Mouse (Mus musculus) retina, postnatal 7 days (tissue): Measurements from ENCODE around the gene Lrrc17.
A peak's percentile ranks its signal among the peaks of the same experiment; 100 is the strongest.
"Not testable (repeated sequence)": the region's sequence is repeated elsewhere in the genome, so short reads cannot be mapped to it uniquely, and the experiment has no call there.

Source experiments
- DNase-seq: peaks from one replicate; pipeline ENCODE4 v3.0.0-alpha.2; 2012; ENCODE audit warnings: low read depth, low spot score

The Lrrc17 gene

GRCm38 (mm10) chr5:21532921-21533320 lies 10.4 kb upstream of the Lrrc17 start:
- DNase-seq, result no peak

DNA sequence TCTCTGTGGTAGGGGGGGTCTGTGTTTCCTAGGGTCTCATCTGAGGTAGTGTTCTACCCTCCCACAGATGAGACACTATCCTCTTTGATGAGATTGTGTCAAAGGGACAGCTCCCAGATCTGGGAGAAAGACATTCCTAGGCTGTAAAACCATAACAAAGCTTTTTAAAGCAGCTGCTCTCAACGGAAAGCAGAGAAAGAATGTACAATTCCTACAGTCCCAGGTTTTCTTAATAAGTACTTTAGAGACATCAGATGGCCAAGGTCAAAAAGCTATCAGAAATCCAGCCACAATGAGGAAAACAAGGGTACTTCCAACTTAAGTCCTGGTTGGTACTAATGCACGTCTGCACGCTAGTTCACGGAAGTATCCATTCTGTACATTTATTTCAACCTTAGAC lies 1.1 kb upstream of the Lrrc17 start:
- DNase-seq, result no peak

DNA sequence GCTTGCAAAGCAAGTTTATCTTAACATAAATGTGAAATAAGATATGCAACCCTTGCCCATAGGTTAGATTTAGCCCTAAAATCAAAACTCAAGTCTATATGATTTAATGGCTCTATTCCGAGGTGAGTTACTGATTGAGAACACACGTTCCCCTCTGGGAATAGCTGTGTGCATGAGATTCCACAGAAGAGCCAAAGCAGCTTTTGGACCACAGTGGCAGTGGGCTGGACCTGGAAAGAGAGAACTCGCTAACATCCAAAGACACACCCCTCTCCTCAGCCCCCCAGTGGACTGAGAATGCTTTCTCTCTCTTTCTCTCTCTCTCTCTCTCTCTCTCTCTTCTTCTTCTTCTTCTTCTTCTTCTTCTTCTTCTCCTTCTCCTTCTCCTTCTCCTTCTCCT lies 1.5 kb downstream of the Lrrc17 start:
- no peak for DNase-seq

GRCm38 (mm10) chr5:21545227-21545626 lies 1.9 kb downstream of the Lrrc17 start:
- DNase-seq, result no peak

DNA sequence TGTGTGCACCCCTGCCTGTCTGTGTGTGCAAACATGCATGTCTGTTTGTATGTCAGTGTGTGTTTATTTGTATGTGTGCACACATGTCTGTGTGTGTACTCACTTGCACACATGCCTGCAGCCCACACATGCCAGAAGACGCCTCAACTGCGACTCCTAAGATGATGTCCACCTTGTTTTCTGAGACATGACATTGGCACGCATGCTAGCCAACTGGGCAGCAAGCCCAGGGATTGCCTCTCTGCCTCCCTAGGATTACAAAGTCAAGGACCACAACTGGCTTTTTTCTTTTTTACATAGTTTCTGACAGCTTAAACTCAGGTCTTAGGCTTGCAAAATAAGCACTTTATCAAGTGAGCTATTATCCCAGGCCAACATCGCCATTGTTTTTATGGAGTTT lies 2.4 kb downstream of the Lrrc17 start:
- DNase-seq, result no peak

GRCm38 (mm10) chr5:21547005-21547404 lies 3.6 kb downstream of the Lrrc17 start:
- DNase-seq, result no peak

- no peak for DNase-seq
Measured at GRCm38 (mm10) chr5:21553685-21554084, 10.3 kb downstream of the Lrrc17 start.

GRCm38 (mm10) chr5:21554732-21555131 lies 11.4 kb downstream of the Lrrc17 start:
- no peak for DNase-seq

DNA sequence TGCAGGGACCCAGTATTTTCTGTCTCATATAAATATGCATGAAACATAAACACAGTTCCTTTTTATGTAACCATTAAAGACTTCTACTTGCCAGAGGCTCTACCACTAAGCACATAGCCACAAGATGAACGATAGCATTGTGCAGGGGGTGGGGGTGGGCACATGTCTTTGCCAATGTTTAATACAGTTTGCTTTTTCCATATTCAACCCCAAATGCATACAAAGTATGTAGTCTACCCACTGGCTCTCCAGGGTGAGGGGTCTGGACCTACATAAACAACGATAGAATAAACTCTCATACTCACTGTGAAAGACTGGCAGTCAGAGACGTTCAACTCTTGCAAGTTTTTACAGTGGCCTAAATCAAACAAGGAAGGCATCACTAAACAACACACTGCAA lies 13.1 kb downstream of the Lrrc17 start:
- no peak for DNase-seq

DNA sequence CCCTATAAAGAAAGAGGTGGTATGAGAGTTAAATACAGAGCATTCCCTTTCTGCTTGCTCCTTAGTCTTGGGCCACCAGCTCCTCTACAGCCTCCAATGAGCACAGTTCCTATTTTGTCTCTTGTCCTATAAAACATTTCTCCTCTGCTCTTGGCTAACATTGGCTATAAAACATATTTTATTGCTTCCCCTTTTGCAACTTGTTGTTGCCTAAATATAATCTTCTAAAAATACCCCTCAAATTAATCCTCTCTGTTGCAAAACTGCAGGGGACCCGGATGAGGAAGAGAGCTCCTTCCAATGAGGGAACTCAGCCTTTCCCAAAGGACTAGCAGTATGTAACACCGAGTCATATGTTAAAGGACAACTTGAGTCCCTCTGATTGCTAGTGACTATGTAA lies 20.6 kb downstream of the Lrrc17 start:
- no peak for DNase-seq

DNA sequence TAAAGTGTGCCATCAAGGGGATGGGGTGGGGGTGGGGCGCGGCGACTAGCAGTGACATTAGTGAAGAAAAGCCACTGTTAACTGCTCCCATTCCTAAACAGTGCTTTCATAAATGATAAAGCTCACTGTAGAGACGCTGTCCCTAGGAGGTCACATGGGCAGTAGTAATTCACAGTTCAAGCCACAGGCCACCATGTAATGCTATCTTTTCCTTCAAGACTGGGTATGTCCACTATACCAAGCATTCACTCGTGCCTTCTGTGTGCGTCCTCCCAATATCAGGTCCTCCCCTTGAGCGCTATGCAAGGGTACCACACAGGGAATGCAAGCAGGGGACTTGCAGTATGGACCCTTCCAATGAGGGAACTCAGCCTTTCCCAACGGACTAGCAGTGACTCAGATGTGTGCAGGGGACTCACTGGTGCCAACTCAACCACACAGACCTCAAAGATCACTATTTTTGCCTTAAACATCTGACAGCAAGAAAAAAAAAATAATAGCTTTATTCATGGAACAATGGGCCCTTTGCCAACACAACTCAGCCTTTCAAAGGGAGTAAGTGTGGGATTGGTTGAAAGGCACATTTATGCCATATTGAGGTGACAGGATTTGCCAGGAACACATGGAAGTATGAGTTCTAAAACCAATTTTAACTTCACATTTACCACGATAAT lies 22.2 kb downstream of the Lrrc17 start:
- DNase-seq, result no peak

- no peak for DNase-seq
Measured at GRCm38 (mm10) chr5:21567784-21568183, 24.4 kb downstream of the Lrrc17 start.

GRCm38 (mm10) chr5:21572764-21573416 lies 29.5 kb downstream of the Lrrc17 start:
- DNase-seq, result no peak

GRCm38 (mm10) chr5:21574386-21575209 lies 31.2 kb downstream of the Lrrc17 start:
- no peak for DNase-seq

DNA sequence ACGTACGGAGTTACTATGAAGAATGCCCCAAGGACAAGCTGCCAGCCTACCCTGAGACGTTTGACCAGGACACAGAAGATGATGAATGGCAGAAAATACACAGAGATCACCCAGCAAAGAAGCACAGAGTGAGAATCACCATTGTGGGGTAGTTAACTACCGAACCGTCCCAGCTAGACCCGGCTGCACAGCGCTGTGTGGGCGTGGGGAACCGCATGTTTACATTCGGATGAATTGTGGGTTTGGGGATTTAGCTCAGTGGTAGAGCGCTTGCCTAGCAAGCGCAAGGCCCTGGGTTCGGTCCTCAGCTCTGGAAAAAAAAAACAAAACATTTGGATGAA lies 31.8 kb downstream of the Lrrc17 start:
- DNase-seq, result no peak

GRCm38 (mm10) chr5:21578136-21578535 lies 34.8 kb downstream of the Lrrc17 start:
- DNase-seq, result no peak

DNA sequence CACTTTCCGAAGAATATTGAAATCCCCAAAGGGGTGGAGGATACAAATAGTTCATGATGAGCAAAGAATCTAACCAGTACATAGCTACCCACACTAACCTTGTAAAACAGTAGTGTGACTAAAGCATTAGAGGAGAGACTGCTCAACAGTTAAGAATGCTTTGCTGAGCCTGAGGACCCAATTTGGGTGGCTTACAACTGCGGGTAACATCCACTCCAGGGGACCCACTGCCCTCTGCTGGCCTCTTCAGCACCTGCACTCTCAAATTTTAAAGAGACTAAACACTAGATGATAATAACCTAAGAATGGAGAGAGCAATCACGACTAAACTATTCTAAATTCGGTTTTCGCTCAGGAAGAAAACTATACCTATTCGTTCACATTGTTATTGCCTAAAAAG lies 43.4 kb downstream of the Lrrc17 start:
- peak; percentile 13 for DNase-seq

- no peak for DNase-seq
Measured at GRCm38 (mm10) chr5:21587683-21588082, 44.3 kb downstream of the Lrrc17 start.

DNA sequence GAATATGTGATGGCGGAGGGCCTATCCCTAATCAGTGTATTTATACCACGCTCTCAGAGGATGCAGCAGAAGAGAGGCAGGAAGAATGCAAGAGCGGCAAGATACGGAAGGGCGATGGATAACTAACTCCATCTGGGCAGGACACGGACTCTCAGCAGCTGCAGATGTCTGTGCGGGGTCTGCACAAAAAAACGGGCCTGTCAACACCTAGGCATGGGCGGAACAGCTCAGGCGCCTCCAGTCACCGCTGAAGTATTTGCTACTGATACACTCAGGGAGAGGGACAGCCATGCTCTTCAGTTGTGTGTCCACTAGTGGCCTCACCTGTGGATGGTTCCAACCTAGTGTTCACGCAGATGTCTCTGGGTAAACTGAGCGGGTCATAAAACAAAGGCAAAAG lies 44.9 kb downstream of the Lrrc17 start:
- no peak for DNase-seq

DNA sequence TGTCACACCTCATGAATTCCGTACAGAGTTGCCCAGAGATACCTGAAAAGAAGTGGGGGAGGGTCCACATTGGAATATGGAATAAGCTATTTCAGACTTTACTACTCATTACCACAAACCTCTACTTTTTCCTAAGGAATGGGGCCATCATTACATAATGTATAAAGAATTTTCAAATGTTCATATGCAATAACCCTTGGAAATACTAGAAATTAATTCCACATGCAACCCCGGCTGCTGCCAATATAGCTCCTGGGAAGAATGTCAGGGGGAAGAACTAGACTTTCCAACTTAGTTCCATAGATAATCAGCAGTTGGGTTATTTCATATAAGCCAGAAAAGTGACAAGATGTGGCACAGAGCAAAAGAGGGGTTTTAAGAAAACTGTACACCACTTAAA lies 48.7 kb downstream of the Lrrc17 start:
- no peak for DNase-seq

- no peak for DNase-seq
Measured at GRCm38 (mm10) chr5:21593201-21593709, 49.9 kb downstream of the Lrrc17 start.

DNA sequence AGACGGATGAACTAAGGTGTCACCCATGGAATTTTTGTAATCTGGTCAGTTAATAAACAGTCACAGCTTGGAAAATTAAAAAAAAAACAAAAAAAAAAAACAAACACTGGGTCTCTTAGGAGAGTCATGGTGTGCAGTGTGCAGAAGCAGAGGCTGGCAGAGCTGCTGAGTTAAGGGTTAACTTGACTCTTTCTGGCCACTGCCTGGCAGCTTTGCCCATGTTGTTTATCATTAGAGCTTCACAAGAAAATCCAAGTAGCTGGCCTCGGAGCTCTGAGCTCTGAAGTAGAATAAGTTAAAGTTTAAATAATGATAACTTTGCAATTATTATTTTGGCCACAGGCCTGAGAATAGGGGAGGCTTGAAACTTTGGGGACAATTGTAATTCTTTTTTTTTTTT lies 56.2 kb downstream of the Lrrc17 start:
- DNase-seq, result not testable (repeated sequence)

- no peak for DNase-seq
Measured at GRCm38 (mm10) chr5:21599961-21600360, 56.6 kb downstream of the Lrrc17 start.
